Mouse (Mus musculus) kidney, adult 8-10 months (tissue): ENCODE measurements at regions not wholly inside any gene's neighbourhood (a gene's known extent, or its start where the extent isn't known, plus 50 kb on each side); places are given as distances from the start of the nearest gene placed in this dataset.
"Not testable (repeated sequence)": the region's sequence is repeated elsewhere in the genome, so short reads cannot be mapped to it uniquely, and the experiment has no call there.

Source experiments
- DNase-seq, 2 experiments: peaks; one replicate each; pipeline ENCODE4 v3.0.0; 2022

DNA sequence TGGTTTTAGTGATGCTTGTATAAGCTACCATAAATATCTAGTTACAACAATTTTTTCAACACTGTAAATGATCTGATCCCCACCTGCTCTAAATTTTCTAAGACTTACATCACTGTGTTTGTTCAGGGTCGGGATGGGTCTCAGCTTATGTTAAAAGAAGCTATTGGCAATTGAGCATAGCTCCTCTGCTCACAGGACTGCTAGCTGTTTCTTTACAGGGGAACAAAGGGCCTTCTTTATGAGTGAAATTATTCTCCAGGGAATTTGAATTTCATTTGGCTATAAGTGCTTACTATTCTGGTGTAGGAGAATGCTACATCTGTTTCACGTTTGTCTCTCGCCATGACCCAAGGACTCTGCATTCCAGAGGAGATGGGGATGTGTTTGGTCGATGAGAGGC is 255.6 kb upstream of the Ccdc54 start:
- no peak for DNase-seq

DNA sequence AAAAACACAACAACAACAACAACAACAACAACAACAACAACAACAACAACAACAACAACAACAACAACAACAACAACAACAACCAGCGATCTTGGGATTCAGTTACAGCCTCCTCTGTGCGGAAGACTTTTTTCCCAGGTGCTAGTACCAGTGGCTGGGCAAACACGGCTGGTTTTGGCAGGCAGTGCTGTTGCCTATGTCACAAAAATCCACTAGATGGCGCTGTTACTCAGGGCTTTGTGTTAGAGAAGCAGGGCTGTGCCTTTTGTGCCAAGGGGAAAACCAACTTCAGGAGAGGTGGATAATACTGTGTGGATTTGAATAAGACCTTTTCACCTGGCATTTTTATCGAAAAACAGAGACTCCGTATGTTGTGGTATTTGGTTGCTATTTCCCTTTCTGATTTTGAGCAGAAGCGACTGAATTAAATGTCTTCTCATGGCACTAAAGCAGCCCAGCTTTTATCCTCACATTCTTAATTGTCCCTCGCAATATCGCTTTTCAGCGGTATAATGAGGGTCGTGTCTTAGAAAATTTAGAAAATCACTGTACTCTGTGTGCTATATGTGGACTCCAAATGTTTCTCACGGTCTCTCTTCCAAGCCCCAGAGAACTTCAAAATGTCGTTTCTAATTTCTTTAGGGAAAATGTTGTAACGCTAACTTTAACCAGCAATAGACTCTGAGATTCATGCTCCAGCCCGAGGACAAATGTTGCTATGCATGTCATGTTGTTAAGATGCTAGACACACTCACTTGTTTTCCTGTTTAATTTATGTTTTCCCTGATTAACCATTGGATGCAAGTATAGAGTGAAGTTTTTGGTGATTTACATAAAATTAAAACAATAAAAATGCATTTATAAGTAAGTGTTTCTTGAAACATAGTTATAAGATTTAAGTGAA is 251.0 kb upstream of the Ccdc54 start:
- peak; percentile 39 to 69 for DNase-seq

DNA sequence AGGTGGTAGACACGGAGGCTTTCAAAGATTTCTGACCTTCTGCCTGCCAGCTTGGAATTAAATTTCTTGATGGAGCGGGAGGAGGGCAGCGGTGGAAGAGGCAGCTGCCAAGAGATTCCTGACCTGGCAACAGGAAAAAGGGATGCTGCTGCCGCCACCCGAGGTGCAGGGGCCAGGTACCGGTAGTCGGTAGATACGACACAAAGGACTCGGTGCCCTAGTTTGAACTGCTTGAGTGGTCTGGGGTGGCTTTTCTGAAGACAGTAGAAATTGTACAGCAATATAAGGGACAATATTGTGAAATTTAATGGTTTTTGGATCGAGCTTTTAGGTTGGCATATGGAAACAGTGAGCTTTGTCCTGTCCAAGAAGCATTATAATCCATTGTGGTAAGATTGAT is 250.3 kb upstream of the Ccdc54 start:
- no peak for DNase-seq

DNA sequence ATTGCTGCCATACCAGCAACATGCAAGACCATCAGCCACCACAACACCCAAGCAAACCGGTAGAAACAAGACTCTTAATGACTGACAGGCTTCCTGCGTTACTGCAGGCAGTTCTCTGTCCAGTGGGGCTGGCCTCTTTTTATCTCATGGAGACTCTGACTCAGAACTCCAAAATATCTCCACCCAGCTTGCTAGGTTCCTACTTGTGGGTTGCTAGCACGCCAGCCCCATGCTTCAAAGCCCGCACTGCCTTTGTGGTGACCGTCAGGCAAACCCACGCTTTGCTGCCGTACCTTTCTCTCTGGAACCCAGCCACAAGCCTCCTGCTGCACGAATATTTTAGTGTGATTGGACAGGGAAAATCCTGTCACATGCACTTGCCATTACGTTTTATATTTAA is 248.7 kb upstream of the Ccdc54 start:
- no peak for DNase-seq

DNA sequence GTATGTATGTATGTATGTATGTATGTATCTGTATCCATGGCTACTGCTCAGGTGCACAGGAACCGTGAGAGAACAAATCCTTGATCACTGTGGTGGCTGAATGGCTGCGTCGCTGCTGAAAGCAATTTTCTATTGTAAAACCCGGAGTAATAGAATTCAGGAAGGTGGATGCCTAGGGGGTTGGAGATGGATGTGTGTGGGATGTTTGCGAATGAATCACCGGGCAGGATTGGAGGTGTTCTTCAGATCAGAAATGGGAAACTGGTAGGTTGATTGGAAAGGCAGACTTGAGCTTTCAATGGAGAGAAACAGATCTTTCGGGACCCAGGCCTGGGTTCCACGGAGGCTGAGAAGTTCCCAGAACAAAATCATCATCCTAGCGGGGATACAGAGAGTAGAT is 246.5 kb upstream of the Ccdc54 start:
- DNase-seq = no peak

DNA sequence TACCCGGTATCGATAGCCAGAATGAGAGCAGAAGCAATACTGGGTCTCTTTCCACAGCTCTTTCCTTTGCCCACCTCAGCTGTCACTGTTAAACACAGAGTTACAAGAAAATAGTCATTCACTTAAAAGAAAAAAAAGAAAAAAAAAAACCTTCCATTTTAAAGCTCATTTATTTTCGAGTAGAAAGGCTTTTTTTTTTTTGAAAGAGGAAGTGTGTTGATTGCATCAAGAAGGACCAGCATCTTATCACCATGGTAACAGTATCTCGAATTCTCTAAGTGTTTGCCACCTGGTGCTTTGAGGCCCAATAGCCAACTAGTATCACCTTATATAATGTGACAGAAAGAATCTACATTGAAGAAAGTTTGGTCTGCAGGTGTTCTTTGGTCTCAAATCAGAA is 245.5 kb upstream of the Ccdc54 start:
- no peak for DNase-seq

DNA sequence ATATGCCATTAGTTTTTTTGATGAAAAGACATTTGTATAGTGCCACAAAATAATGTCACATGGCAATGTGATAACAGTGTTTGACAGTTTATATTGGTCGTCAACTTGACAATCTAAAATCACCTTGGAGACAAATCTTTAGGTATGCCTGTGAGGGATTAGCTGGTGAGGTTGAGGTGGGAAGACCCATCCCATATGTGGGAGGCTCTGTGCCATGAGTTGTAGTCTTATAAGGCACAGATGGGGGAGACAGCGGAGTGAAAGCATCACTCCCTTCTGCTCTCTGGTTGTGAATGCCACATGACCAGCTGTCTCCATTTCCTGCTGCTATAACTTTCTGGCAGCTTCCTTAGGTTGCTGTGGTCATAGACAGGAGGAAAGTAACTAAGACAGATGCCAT is 242.4 kb upstream of the Ccdc54 start:
- DNase-seq = no peak

DNA sequence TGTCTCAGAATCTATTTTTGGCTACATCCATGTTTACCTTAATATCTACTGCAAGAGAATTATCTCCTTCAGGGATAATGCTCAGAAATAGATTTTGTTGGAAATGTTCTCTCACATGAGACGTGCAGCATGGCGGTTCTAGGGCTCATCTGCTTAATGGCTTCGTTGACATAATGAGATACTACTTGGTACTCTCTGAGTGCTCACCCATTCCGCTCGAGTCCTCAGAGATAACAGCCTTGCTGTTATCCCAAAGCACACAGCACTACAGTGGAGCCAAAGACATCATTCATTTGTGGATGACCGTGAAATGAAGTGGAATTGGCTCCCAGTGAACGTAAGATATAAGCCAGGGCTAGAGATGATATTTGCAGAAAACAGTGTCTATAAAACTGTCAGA is 231.4 kb upstream of the Ccdc54 start:
- no peak for DNase-seq

DNA sequence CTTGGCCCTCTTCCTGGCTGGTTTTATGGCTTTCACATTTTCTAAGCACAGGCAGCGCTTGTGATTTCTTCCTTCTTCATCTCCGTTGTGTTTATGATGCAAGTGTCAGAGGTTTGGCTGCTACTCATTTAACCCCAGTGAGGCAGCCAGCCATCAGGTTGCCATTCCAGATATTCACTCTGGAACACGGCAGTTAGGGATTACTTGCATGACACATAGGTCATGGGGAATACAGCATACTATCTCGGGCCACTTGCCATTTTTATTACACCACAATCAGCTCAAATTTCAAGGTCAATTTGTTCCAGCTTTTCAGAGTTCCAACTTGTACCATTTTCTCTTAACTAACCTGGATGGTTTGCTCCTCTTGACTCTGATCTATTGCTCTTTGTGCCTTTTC is 223.7 kb upstream of the Ccdc54 start:
- DNase-seq = no peak

DNA sequence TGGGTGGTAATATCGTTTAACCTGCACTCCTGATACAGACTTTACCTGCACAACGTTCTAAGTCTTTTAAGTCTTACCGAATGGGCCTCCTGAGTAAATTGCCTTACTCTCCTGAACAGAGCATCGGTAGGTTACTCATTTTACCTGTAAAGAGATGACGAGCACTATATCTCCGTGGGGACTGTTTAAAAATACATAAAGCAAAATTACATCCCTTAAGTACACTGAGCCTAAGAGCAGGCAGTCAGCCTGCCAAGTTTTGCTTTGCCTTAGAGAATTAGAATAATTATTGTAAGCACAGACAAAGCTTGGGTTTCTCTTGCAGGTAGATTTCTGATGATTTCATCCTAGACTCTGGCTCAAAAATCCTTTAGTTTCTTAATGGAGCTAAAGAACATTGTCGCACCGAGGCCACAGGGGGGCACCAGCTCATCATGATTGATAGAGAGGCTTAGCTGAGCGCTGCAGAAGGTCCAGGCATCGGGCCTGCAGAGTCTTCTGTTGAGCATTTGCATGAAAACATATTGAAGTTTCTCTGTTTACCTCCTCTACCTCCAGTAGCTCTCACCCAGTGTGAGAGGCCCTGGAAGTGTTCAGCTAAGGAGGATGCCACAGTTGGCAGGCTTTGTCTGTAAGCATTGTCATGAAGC is 208.3 kb upstream of the Ccdc54 start:
- peak in 1 of 2 experiments; percentile 26 for DNase-seq

DNA sequence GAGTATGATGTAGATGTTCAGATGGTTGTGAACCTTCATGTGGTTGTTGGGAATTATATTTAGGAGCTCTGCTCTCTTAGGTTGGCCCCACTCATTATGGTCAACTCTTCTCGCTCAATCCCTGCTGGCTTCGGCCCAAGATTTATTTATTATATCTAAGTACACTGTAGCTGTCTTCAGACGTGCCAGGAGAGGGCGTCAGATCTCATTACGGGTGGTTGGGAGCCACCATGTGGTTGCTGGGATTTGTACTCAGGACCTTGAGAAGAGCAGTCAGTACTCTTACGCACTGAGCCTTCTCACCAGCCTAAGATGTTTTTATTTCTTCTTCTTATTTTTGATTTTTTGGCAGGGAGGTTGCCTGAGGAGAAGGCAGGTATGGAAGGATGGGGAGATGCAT is 207.1 kb upstream of the Ccdc54 start:
- DNase-seq = no peak

DNA sequence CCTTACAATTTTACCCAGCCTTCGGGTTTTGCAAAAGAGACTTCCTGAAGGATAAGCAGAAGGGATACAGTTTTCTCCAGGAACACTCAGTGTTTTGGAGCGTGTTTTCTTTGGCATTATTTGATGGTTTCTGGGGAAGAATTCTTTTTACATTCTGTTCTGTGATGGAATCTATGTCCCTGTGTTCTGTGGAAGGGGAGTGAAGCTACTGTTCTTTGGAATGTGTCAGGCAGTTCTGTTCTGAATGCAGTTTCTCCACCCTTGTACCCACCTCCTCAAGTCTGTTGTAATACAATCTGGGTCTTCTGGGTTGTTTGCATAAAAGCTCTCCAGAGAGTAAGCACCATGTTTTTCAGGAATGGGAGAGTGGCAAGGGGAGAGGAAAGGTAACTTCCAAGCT is 202.0 kb upstream of the Ccdc54 start:
- DNase-seq = no peak

DNA sequence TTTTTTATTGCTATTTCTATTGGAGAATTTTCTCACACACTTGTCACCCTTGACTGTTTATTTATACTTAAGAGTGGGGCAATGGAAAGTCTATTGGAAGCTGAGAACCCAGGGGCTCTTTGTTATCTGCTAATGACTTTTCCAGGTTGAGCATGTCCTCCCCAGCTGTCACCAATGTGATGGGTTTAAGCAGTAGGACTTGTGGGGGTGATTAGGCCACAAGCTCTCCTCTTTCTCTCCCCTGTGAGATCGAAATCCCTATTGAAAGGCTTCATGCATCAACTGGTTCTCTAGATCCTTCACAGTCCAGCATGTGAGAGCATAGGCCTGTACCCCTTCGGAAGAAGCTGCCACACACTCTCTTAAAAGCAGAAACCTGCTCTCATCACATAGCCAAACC is 201.6 kb upstream of the Ccdc54 start:
- DNase-seq = no peak

DNA sequence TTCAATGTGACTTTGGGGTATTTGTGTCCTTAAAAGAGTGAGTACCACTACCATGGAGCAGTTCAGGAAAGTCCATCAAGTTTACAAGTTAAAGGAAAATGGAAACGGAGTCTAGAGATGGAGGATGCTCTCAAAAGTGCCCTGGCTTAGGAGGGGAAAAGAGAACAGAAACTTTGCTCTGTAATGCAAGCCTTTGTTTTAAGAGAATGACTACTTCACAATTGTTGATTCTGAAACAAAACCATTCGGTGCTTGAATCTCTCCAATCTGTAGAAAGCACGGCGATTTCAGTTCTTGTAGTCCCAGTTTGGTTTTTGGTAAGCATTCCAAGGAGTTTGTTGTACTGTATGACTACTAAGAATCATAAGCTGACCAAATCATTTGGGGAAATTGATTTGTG is 197.7 kb upstream of the Ccdc54 start:
- DNase-seq = no peak

DNA sequence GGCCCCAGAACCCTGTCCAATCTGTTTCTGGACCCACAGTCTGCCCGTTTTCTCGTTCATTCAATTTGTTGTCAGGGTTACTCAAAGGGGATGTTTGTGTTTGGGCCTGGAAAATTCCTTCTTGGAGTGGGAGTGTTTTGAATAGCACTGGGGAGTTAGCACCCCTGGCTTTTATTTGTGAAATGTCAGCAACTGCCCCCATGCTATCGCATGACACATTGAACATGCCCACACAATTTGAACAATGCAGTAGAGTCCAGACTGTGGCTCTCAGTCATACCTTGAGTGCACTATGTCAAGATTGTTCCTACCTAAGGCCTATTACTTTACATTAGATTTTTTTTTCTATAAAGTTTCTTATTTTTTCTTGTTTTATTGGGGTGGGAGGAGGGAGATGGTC is 195.2 kb upstream of the Ccdc54 start:
- no peak for DNase-seq

DNA sequence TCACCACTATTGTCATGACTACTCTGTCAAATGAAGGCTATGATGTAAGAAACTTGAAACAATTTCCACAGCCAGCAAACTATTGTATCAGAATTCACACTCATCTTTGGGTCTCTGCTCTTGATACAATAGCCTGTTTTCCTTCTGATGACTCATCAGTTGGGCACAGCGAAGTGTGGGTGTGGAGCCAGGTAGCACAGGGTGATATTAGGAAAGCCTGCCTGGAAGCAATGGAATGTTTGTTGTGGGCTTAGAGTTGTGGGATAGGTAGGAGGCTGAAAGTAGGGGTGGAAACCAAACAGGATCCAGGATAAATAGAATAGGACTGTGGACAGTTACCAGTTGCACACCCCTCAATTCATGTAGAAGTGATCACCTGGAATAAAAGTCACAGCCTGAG is 194.4 kb upstream of the Ccdc54 start:
- DNase-seq = no peak

DNA sequence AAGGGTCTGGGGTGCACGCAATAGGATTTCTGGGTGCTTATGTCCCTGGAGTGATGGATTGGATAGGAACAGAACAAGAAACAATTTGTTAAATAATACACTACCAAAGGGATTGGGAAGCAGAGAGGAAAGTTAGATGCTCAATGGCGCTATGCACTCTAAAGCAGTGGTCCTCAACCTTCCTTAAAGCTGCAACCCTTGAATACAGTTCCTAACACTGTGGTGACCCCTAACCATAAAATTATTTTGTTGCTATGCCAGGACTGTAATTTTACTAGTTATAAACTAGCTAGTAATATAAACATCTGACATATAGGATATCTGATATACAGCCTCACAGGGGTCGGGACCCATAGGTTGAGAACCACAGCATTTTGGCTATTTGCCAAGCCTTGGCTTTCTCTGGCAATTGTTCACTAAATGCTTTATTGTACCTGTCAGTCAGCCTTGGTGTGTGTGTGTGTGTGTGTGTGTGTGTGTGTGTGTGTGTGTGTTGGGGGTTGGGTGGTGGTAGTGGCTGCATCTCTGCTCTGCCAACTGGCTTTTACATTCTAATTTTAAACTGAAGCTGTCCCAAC is 193.8 kb upstream of the Ccdc54 start:
- no peak for DNase-seq

DNA sequence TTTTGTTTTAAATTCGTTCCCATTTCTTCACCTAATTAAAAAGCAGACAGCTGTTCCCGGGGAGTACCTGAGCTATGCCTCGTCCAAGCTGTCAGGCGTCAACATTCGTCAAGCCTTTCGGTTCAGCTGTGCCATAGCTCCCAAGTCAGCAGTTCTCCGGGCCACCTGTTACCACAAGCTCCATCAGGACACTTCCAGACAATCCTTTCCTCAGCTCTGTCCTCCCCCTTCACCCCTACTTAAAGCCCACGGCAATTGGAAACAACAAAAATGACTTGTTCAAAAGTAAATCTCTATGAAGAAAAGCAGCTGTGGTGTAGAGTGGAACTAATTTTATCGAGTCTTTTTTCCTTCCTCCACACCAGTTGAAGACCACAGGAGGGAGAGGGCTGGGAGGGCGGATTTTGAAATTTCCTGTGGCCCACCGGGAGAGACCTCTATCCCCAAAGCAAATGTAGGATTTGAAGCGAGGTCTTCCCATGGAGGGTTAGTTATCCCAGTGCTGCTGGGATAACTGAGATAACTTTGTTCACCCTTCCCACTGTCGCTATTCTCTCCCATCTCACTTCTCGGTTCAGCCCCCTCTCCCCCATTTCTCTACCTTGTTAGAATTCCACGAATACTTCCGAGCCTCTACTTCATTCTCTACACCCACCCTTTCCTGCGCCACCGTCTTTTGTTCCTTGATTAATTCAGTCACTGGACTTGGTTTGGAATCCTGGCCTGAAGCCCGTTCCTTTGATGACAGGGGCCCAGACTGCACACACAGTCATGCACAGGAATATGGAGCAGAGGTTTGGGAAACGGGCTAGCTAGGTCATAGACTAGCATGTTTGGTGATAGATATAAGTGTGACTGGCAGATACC is 193.1 kb upstream of the Ccdc54 start:
- DNase-seq = no peak

DNA sequence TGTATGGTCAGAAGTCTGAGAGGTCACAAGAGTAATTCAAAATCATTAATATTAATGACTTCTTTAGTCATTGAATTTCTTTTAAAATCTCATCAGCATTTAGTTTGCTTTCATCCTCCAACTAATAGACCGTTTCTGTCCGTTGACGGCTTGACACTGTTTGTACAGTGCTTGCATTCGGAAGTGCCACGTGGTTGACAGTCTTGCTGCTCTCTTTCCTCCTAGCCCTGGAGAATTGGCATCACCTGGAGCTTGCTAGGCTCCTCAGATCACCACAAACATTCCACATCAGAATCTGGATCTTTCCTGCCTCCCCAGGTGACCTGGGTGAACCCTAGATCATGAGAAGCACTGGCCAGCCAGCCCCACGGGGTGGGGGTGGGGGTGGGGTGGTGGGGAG is 192.3 kb upstream of the Ccdc54 start:
- DNase-seq = no peak

DNA sequence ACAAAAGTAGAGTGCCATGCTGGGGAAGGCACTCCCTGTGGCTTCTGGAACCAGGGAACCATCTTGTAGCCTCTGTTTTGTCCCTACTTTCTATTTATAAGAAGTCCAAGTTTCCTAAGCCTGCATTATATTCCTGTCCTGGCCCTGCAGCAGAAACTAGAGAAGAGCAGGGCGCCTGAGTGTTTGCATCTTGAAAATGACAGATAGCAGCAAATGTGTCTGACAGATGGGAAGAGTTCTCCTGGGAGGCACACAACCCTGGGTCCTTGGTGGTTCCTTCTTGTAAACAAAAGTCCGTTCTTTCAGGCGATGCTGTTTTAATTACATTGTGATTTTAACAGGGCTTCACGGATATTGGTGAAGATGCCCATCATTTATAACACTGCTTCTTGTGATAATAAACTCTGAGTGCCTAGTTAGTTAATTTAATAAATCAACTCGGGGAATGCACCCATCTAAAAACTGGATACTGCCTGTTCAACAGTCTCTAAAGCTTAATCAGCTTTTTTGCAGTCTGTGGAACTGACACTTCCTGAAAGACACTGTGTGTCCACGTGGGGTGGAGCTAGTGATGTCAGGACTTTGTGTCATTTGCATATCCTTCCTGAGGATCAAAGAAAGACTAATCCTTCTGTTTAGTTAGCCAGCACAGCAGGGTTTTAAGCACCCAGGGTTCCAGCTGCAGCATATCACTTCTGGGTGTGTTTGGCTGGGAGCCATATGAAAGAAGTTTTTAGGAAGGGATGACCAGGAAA is 188.3 kb upstream of the Ccdc54 start:
- DNase-seq = no peak

DNA sequence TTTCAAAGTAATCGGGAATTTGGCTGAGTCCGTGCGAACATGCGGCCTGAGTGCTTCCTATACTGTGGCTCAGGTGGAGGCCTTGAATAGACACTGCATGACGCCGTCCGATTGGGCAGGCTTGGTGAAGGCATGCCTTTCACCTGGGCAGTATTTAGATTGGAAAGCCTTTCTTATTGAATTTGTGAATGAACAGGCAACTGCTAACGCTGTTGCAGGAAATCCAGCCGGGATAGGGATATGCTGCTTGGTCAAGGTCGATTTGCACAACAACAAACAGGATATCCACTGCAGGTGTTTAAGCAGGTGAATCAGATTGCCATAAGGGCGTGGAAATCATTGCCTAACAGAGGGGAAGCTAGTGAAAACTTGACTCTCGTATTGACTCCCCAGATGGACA is 183.7 kb upstream of the Ccdc54 start:
- not testable (repeated sequence) for DNase-seq

DNA sequence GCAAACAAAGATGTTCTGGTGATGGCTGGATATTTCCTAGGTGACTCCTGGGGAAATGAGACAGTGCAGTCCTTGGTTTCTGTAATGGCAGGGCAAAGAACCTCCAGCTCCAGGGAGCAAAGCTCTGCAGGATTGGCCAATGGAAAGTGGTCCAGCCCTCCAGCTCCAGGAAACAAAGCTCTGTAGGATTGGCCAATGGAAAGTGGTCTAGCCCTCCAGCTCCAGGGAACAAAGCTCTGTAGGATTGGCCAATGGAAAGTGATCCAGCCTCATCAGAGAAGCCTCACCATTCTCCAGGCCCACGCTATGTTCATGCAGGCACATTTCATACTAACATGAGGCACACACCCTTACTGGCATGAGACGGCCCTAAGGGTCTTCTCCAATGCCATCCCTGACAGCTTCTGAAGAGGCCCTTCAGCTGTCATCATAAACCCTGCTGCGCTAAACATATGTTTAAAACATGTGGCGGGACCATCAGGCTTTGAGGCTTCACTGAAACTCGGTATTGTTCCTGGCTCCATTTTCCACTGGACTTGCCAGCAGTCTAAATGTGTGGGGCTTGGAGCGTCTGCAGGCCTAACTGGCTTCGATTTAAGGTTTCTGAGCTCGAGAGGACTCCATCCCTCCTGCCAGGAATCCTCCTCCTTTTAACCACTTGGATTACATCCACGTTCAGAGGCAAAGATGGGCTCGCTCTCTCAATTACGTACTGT is 175.3 kb upstream of the Ccdc54 start:
- DNase-seq = no peak
